Mouse (Mus musculus) spleen, postnatal 14 days (tissue): ENCODE measurements at regions not wholly inside any gene's neighbourhood (a gene's known extent, or its start where the extent isn't known, plus 50 kb on each side); places are given as distances from the start of the nearest gene placed in this dataset.
"Not testable (repeated sequence)": the region's sequence is repeated elsewhere in the genome, so short reads cannot be mapped to it uniquely, and the experiment has no call there.

Source experiments
- DNase-seq, 2 experiments: peaks; one replicate each; pipeline ENCODE4 v3.0.0; 2021 to 2022; ENCODE audit warnings: low spot score in 2 of 2

- DNase-seq: not testable (repeated sequence)
Observed at GRCm38 (mm10) chr5:109842186-109842978, 80.8 kb upstream of the Gm15446 start.

GRCm38 (mm10) chr5:109844236-109844635, 79.0 kb upstream of the Gm15446 start:
- not testable (repeated sequence) for DNase-seq

GRCm38 (mm10) chr5:109844753-109845186, 78.4 kb upstream of the Gm15446 start:
- peak; percentile 12 to 23 for DNase-seq

- DNase-seq: not testable (repeated sequence)
Observed at GRCm38 (mm10) chr5:109851225-109851624, 72.0 kb upstream of the Gm15446 start.

- DNase-seq: no peak
Observed at GRCm38 (mm10) chr5:109860402-109860801, 62.8 kb upstream of the Gm15446 start.

GRCm38 (mm10) chr5:109864517-109864916, 58.7 kb upstream of the Gm15446 start:
- not testable (repeated sequence) for DNase-seq

- DNase-seq: no peak
Observed at GRCm38 (mm10) chr5:109865628-109866027, 57.6 kb upstream of the Gm15446 start.

GRCm38 (mm10) chr5:109866337-109867126, 56.7 kb upstream of the Gm15446 start:
- peak; percentile 57 to 70 for DNase-seq

GRCm38 (mm10) chr5:109867221-109867620, 56.0 kb upstream of the Gm15446 start:
- DNase-seq: not testable (repeated sequence)
